Mouse (Mus musculus) hindbrain, embryonic 12.5 days (tissue): ENCODE measurements around the gene Gm42669. TPM values are rescaled to one million over a fixed set of nuclear protein-coding genes. Genes with fewer than 3 reads are reported as not detected.
A peak's percentile ranks its signal among the peaks of the same experiment; 100 is the strongest.

Experiments used
- ATAC-seq: fragments of 200-750 bp; cut with Nextera tagmentation; 2 replicates; pipeline ENCODE4 v1.8.0; 2017; ENCODE audit warnings: moderate TSS enrichment; ENCODE audit not compliant: low FRiP score
- H3K27ac ChIP-seq: fragments of 300-500 bp; sonication (generic); 2 replicates; pipeline ENCODE4 v1.5.1; 2016; ENCODE audit warnings: mild to moderate bottlenecking
- H3K27me3 ChIP-seq: fragments of 300-500 bp; sonication (generic); 2 replicates; pipeline ENCODE4 v1.6.1; 2016; ENCODE audit warnings: mild to moderate bottlenecking
- H3K36me3 ChIP-seq: fragments of 300-500 bp; sonication (generic); 2 replicates; pipeline ENCODE4 v1.6.1; 2016; ENCODE audit warnings: mild to moderate bottlenecking
- H3K4me1 ChIP-seq: fragments of 300-500 bp; sonication (generic); 2 replicates; pipeline ENCODE4 v1.6.1; 2016
- H3K4me2 ChIP-seq: fragments of 300-500 bp; sonication (generic); replicated peaks from 2 replicates; pipeline ENCODE4 v1.6.1; 2016; ENCODE audit warnings: mild to moderate bottlenecking
- H3K4me3 ChIP-seq: fragments of 300-500 bp; sonication (generic); 2 replicates; pipeline ENCODE4 v1.5.1; 2016; ENCODE audit warnings: mild to moderate bottlenecking
- H3K9ac ChIP-seq: fragments of 300-500 bp; sonication (generic); 2 replicates; pipeline ENCODE4 v1.6.1; 2016; ENCODE audit warnings: mild to moderate bottlenecking, moderate library complexity
- H3K9me3 ChIP-seq: fragments of 300-500 bp; sonication (generic); replicated peaks from 2 replicates; pipeline ENCODE4 v1.6.1; 2016; ENCODE audit warnings: mild to moderate bottlenecking
- WGBS: fragments of 180-500 bp; shearing (Covaris S2); methylation state at CpG from one replicate; pipeline ENCODE4 v1.1.7; 2016; 5-methylcytosine and 5-hydroxymethylcytosine counted together
- polyA plus RNA-seq: library from polyadenylated mRNA; unstranded; fragments of >200 nt; fragmentation: Nextera tagmentation; extraction: Ambion mirVana; gene quantifications from 2 replicates; pipeline ENCODE4 v1.2.1, GENCODE M21; 2016

Gene Gm42669
- polyA plus RNA-seq, result 0.23 and 0.80 TPM in 2 replicates

DNA sequence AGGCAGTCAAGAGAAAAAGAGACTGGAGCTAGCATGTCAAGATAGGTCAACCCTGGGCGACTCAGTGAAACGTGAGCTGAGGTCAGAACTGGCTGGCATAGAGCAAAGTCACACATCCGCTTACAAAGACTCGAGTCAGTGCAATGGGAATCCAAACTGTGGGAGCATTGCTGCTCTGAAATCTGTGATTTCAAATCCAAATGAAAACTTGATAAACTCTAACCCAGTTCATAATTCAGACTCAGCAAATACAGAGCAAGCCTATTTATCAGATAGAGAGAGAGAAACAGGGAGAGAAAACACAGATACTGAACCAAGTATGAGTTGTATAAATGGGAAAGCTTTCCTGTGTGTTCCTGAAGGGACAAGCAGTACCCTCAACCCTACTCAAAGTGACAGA, at the start of gene Gm42669:
Gene Gm42669 (plus strand): TSS at position 301 of the 400 bp plus-strand sequence.
- Histone ChIP-seq H3K4me2 (no peak within 1 kb of the TSS), H3K27me3 (no peaks in the 10 kb centered on the region), H3K9ac (no peak within 1 kb of the TSS), H3K4me1 (no peaks in the 10 kb centered on the region), H3K4me3 (no peak within 1 kb of the TSS), H3K36me3 (peaks cover 35% of the 10 kb centered on the region; the same call in 1 of the 2 replicates), H3K9me3 (no peaks in the 10 kb centered on the region), H3K27ac (no peak within 1 kb of the TSS)
- ATAC-seq, result no peak
- WGBS, result 88% methylated on average over 4 of the region's 4 CpGs

DNA sequence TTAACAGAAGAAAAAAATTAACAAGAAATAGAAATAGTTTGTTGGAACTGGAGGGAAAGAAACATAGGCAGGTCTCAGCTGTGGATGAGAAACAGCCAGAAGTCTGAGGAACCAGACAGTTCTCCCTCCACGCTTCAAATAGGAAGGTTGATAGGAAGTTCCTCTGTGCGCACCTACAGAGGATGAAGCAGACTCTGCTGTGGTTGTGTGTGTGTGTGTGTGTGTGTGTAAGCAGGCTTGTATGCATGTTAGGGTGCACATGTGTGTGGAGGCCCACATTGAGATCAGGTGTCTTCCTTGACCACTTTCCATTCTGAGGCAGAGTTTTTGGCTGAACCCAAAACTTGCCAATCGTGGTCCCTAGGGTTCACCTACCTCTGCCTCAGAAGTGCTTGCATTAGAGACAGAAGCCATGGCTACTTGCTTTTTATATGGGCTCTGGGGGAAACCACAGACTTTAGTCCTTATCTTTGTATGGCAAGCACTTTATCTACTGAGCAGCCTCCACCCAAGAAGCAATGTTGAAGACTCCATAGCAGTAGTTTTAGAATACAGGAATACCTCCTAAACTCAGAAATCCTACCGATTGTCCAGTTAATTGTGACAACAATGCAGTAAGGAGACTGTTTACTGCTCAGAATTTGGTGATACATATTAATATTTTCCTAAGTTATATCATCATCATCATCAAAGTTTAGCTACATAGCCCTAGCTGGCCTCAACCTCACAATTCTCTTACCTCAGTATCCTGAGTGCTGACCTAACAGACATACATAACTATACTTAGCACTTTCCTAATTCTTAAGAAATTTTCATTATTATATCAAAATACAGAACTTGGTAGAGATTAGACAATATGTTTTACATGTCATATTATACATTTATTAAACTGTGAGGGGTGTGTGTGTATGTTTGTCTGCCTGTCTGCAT, 45.0 kb upstream of the Gm42669 start:
- Histone ChIP-seq H3K4me2 (no peak overlapping the region), H3K27ac (no peak overlapping the region), H3K9me3 (no peaks in the 10 kb centered on the region), H3K27me3 (no peaks in the 10 kb centered on the region), H3K9ac (no peak overlapping the region), H3K36me3 (no peaks in the 10 kb centered on the region), H3K4me3 (no peak overlapping the region), H3K4me1 (no peaks in the 10 kb centered on the region)
- WGBS, result 95% methylated on average over 4 of the region's 4 CpGs
- ATAC-seq, result no peak

DNA sequence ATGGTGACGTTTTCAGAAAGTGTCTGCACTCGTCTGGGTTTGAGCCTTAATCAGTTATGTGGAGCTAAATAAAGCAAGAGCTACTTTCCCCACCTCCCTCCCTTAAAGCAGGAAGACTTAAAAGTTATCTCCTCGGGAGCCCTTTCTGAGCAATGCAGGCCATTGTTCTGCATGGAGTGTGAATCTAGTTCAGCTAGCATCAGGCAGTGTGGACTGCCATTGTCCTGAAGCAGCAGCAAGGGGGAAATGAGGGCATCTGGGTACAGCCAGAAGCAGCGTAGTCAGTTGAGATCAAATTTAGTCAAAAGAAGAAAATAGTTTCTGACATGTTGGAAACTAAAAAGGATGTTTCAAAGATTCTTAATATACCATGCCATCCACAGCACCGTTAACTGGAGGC, 40.9 kb upstream of the Gm42669 start:
- no peak for ATAC-seq
- Histone ChIP-seq H3K9me3 (no peaks in the 10 kb centered on the region), H3K4me3 (no peak overlapping the region), H3K4me1 (no peaks in the 10 kb centered on the region), H3K36me3 (no peaks in the 10 kb centered on the region), H3K4me2 (no peak overlapping the region), H3K27ac (no peak overlapping the region), H3K27me3 (no peaks in the 10 kb centered on the region), H3K9ac (no peak overlapping the region)
- 36% methylated on average over 5 of the region's 5 CpGs for WGBS

DNA sequence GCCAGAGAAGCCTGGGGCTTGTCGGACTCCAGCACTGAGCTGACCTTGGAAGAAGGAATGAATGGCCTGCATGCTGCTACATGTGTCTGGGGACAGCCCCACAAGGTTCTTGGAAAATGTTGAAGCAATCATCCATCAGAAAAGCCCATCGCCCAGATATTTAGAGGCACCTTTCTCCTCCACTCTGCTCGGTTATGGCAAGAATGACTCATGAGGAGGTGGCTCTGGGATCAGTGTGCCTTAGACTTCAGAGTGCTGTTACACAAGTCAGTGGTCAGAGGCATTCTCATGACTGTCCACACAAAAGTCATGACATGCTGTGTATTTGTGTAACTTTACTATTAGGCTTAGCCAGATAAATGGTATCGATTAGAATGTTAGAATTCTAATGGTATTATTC, 40.3 kb upstream of the Gm42669 start:
- H3K36me3 ChIP-seq, result no peaks in the 10 kb centered on the region
- WGBS, result 78% methylated on average over 4 of the region's 4 CpGs
- H3K9me3 ChIP-seq, result no peaks in the 10 kb centered on the region
- H3K4me1 ChIP-seq, result no peaks in the 10 kb centered on the region
- no peaks in the 10 kb centered on the region for H3K27me3 ChIP-seq
- no peak for ATAC-seq
- no peak overlapping the region for H3K4me3 ChIP-seq
- H3K9ac ChIP-seq, result no peak overlapping the region
- H3K27ac ChIP-seq, result no peak overlapping the region
- no peak overlapping the region for H3K4me2 ChIP-seq

GRCm38 (mm10) chr5:107470600-107471329, 36.7 kb upstream of the Gm42669 start:
- Histone ChIP-seq H3K4me2 (no peak overlapping the region), H3K4me3 (no peak overlapping the region), H3K27me3 (no peaks in the 10 kb centered on the region), H3K4me1 (no peaks in the 10 kb centered on the region), H3K9me3 (no peaks in the 10 kb centered on the region), H3K9ac (no peak overlapping the region), H3K27ac (no peak overlapping the region), H3K36me3 (no peaks in the 10 kb centered on the region)
- WGBS, result 83% methylated on average over 10 of the region's 10 CpGs
- no peak for ATAC-seq

GRCm38 (mm10) chr5:107480194-107480593, 27.2 kb upstream of the Gm42669 start:
- Histone ChIP-seq H3K4me2 (no peak overlapping the region), H3K9me3 (no peaks in the 10 kb centered on the region), H3K4me3 (no peak overlapping the region), H3K27ac (no peak overlapping the region), H3K36me3 (no peaks in the 10 kb centered on the region), H3K4me1 (no peaks in the 10 kb centered on the region), H3K9ac (no peak overlapping the region), H3K27me3 (no peaks in the 10 kb centered on the region)
- WGBS, result 92% methylated on average over 2 of the region's 2 CpGs
- ATAC-seq, result no peak

DNA sequence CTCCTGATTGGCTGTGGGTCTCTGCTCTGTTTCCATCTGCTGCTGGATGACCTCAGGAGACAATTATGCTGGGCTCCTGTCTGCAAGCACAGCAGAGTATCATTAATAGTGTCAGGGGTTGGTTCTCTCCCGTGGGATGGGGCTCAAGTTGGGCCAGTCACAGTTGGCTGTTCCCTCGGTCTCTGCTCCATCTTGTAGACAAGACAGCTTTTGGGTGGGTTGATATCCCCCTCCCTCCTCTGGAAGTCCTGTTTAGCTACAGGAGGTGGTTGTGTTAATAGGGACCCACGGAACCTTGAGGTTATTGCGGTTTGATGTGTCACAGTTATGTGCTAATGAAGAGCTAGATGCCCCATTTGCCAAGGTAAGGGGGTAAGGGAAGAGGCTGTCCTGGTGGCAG, 18.4 kb upstream of the Gm42669 start:
- Histone ChIP-seq H3K4me2 (no peak overlapping the region), H3K27me3 (no peaks in the 10 kb centered on the region), H3K9me3 (no peaks in the 10 kb centered on the region), H3K9ac (no peak overlapping the region), H3K4me1 (no peaks in the 10 kb centered on the region), H3K4me3 (no peak overlapping the region), H3K36me3 (no peaks in the 10 kb centered on the region), H3K27ac (no peak overlapping the region)
- WGBS, result 68% methylated on average over 4 of the region's 4 CpGs
- ATAC-seq, result no peak

- Histone ChIP-seq H3K27me3 (no peaks in the 10 kb centered on the region), H3K9me3 (no peaks in the 10 kb centered on the region), H3K27ac (no peak overlapping the region), H3K4me3 (no peak overlapping the region), H3K9ac (no peak overlapping the region), H3K4me1 (no peaks in the 10 kb centered on the region; the same call in 1 of the 2 replicates), H3K36me3 (no peaks in the 10 kb centered on the region), H3K4me2 (no peak overlapping the region)
- WGBS, result 79% methylated on average over 9 of the region's 9 CpGs
- no peak for ATAC-seq
These were observed 16.4 kb upstream of the Gm42669 start for GRCm38 (mm10) chr5:107491036-107491435.

DNA sequence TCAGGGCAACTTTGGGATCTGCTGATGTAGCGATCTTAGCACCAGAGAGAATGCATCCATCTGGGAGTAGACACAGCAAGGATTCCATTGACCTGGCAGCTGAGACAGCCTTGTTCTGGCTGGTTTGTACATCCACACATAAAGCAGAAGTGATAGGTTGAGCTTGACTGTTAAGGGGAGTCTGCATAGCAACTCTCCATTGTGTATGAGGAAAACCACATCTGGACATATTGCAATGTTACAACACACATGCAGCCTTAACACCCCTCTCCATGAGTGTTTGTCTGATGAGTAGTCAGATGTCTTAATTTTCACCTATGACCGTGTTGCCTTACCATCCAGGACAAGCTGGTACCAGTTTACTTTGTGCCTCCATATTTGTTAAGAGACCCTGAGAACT, 14.9 kb upstream of the Gm42669 start:
- no peak for ATAC-seq
- H3K4me1 ChIP-seq, result no peaks in the 10 kb centered on the region; the same call in 1 of the 2 replicates
- H3K4me2 ChIP-seq, result no peak overlapping the region
- no peak overlapping the region for H3K9ac ChIP-seq
- H3K36me3 ChIP-seq, result no peaks in the 10 kb centered on the region
- 95% methylated on average over 2 of the region's 2 CpGs for WGBS
- H3K27ac ChIP-seq, result no peak overlapping the region
- no peaks in the 10 kb centered on the region for H3K27me3 ChIP-seq
- no peaks in the 10 kb centered on the region for H3K9me3 ChIP-seq
- H3K4me3 ChIP-seq, result no peak overlapping the region

DNA sequence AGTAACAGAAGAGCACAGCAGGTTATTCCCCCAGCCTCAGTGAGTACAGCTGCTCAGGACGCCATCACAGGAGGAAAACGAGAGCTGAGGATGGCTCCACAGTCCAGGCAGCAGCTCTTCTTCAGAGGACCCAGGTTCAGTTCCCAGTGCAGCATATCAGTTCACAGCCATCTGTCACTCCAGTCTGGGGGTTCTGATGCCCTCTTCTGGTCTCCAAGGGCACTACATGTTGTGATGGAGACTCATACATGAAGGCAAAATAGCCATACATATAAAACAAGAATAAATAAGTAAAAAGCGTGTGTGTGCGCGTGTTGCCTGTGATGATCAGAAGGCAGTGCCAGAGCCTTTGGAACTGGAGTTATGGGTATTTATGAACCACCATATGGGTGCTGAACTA, 12.7 kb upstream of the Gm42669 start:
- Histone ChIP-seq H3K9me3 (no peaks in the 10 kb centered on the region), H3K4me1 (peaks cover 8% of the 10 kb centered on the region), H3K4me2 (no peak overlapping the region), H3K9ac (no peak overlapping the region), H3K4me3 (no peak overlapping the region), H3K27me3 (no peaks in the 10 kb centered on the region), H3K27ac (no peak overlapping the region), H3K36me3 (no peaks in the 10 kb centered on the region)
- 95% methylated on average over 5 of the region's 5 CpGs for WGBS
- no peak for ATAC-seq

DNA sequence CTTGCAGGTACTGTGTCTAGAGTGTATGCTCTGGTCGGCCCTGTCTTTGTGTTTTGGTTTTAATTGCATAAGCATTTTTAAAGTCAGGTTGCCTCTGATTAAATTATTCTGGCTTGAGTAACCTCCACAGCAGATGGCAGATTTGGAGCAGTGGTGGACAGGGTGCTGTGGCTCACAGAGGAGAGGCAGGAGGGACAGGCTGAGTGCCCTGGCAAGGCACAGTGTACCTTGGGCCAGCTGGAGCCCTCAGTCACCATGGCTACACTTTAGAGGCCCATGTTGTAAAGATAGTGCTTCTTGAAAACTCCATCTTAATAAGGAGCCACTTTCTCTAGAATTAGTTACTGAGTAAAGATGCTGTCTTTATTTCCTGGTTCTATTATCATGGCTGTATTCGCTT, 11.4 kb upstream of the Gm42669 start:
- ATAC-seq, result no peak
- no peak overlapping the region for H3K4me3 ChIP-seq
- H3K9me3 ChIP-seq, result no peaks in the 10 kb centered on the region
- H3K36me3 ChIP-seq, result no peaks in the 10 kb centered on the region
- no peaks in the 10 kb centered on the region for H3K27me3 ChIP-seq
- WGBS, result 89% methylated on average over 2 of the region's 2 CpGs
- H3K4me2 ChIP-seq, result no peak overlapping the region
- H3K4me1 ChIP-seq, result peaks cover 8% of the 10 kb centered on the region
- no peak overlapping the region for H3K9ac ChIP-seq
- H3K27ac ChIP-seq, result no peak overlapping the region

DNA sequence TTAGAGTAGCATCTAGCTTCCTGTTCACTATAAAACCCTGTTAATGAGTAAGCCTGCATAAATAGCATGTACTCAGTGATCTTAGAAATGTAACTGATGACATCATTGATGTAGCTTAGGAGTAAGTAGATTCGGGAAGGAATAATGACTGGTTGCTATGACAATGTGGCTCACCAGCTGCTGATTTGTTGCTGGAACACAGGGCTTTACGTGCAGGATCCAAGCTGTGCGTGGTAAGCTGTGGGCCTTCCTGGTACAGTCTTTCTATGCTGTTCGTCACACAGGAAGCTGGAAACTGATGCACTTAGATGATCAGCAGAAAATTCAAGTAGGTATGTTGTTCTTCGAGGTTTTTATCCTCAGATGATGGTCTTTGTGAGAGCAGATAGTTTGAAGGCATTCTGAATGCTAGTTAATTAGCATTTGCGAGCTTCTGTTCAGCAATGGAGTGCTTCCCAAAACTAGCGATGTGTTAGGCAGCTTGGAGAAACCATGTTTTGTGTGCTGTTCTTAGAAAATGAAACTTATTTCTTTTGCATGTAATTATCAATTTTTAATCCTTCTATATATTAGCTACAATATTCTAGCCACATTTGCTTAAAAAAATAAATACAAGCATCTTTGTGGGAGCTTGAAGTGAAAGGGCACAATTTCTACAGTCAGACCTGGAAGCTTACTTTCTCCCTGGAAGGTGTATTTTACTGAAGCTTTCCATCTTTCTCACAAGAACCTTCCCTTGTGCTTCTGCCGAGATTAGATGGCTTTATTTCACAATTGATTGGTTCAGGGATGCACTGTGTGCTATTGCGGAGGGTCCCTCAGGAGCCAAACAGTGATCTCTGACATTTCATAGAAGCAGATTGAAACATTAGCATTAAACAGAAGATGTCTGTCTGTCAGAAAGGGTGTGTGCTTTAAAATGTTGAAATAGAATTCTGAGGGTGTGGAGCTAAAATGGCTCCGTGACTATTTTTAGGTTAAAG, 9.6 kb upstream of the Gm42669 start:
- H3K4me3 ChIP-seq, result peak overlapping the region; percentile 16
- peak overlapping the region; percentile 46 for H3K4me2 ChIP-seq
- WGBS, result 56% methylated on average over 10 of the region's 10 CpGs
- no peaks in the 10 kb centered on the region for H3K9me3 ChIP-seq
- H3K27me3 ChIP-seq, result no peaks in the 10 kb centered on the region
- H3K36me3 ChIP-seq, result no peaks in the 10 kb centered on the region
- ATAC-seq, result peak; percentile 93
- peaks cover 8% of the 10 kb centered on the region for H3K4me1 ChIP-seq
- H3K9ac ChIP-seq, result no peak overlapping the region
- H3K27ac ChIP-seq, result peak overlapping the region; percentile 75
